12 mouse cellular contexts compared by ENCODE assay signal in the genomic region with DNA sequence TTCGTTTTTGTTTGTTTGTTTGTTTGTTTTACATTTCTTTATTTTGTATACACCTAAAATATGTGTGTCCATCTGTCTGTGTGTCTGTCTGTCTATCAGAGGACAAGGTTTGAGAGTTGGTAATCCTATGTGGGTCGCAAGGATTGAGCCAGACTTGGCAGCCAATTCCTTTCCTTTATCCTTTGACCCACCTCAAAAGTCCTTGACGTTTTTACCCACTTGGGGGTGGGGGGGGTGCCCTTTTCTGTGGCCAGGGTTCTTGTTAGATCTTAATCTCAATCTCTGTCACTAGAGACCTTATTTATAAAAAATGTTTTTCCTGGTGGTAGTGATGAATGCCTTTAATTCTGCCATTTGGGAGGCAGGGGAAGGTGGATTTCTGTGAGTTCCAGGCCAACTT. TPM values are rescaled to one million over a fixed set of nuclear protein-coding genes. Genes with fewer than 3 reads are reported as not detected.
DNase-seq lines count a peak whose midpoint lies in the region; ATAC-seq and TF ChIP-seq lines count a peak whose summit lies in the region.
"Had no signal": no experiment of that assay in that cellular context is flagged by ENCODE, and none has a peak within 500 bp of the region (broad histone marks: within the 10 kb centered on the region; RNA-seq: fewer than 3 reads in every experiment).

No protein-coding gene starts in this region.

- ATAC-seq in cerebellum, adult (ENCODE audit: insufficient number of reproducible peaks, low FRiP score, low TSS enrichment): no peak
- no peak for ATAC-seq in neural tube, embryonic 12.5 days (ENCODE audit: low FRiP score, low read depth)
- ATAC-seq in hindbrain, embryonic 15.5 days (ENCODE audit: low FRiP score, low read depth): no peak
- no peak for ATAC-seq in neural tube, embryonic 14.5 days (ENCODE audit: low read depth)
- no peak for ATAC-seq in liver, postnatal 0 days

- no peaks in the 10 kb centered on the region for H3K36me3 ChIP-seq in neural tube, embryonic 12.5 days
- H3K36me3 ChIP-seq in hindbrain, embryonic 15.5 days: no peaks in the 10 kb centered on the region
- H3K36me3 ChIP-seq in neural tube, embryonic 14.5 days (ENCODE audit: control insufficient read depth, insufficient read depth, low read length): no peaks in the 10 kb centered on the region
- H3K36me3 ChIP-seq in liver, postnatal 0 days (replicated peaks; ENCODE audit: insufficient read depth, low read length): no peaks in the 10 kb centered on the region
- H3K36me3 ChIP-seq: G1E; limb, embryonic 13.5 days had no signal

- TF ChIP-seq CTCF in liver, postnatal 0 days (IDR thresholded peaks at IDR 0.05; ENCODE audit: low read depth): no peak

- no peak overlapping the region for H3K27ac ChIP-seq in neural tube, embryonic 12.5 days
- H3K27ac ChIP-seq in hindbrain, embryonic 15.5 days (replicated peaks): no peak overlapping the region
- H3K27ac ChIP-seq in neural tube, embryonic 14.5 days (ENCODE audit: low read depth, low read length): no peak overlapping the region
- H3K27ac ChIP-seq in liver, postnatal 0 days (ENCODE audit: low read depth): no peak overlapping the region
- H3K27ac ChIP-seq: limb, embryonic 13.5 days had no signal

- peak; percentile 66 for DNase-seq in cerebellum, adult 9-10 months
- DNase-seq in neural tube, embryonic 10.5 days (ENCODE audit: extremely low spot score, low spot score): no peak
- DNase-seq in right cerebral cortex, adult 2 months (ENCODE audit: low spot score in 2 of 2): no peak
- DNase-seq in liver, postnatal 0 days: no peak
- DNase-seq: B cell, adult 2 months; spleen, adult 18-20 months had no signal

- H3K27me3 ChIP-seq in neural tube, embryonic 12.5 days (replicated peaks): no peaks in the 10 kb centered on the region
- no peaks in the 10 kb centered on the region for H3K27me3 ChIP-seq in hindbrain, embryonic 15.5 days
- no peaks in the 10 kb centered on the region for H3K27me3 ChIP-seq in neural tube, embryonic 14.5 days (ENCODE audit: control insufficient read depth, insufficient read depth, low read length)
- no peaks in the 10 kb centered on the region for H3K27me3 ChIP-seq in liver, postnatal 0 days (ENCODE audit: insufficient read depth, low read length)
- H3K27me3 ChIP-seq: limb, embryonic 13.5 days had no signal

- no peak overlapping the region for H3K4me3 ChIP-seq in neural tube, embryonic 12.5 days
- peak overlapping the region; percentile 90; the same call in 1 of the 2 replicates for H3K4me3 ChIP-seq in hindbrain, embryonic 15.5 days
- peak overlapping the region; percentile 78; the same call in 1 of the 2 replicates for H3K4me3 ChIP-seq in neural tube, embryonic 14.5 days (ENCODE audit: low read depth, low read length)
- H3K4me3 ChIP-seq in liver, postnatal 0 days (ENCODE audit: low read depth, low read length): no peak overlapping the region

- H3K4me2 ChIP-seq in neural tube, embryonic 12.5 days (replicated peaks): peak overlapping the region; percentile 71; the same call in 1 of the 2 replicates
- H3K4me2 ChIP-seq in hindbrain, embryonic 15.5 days: peak overlapping the region; percentile 76
- peak overlapping the region; percentile 45 for H3K4me2 ChIP-seq in neural tube, embryonic 14.5 days (ENCODE audit: low read depth, low read length)
- H3K4me2 ChIP-seq in liver, postnatal 0 days (ENCODE audit: low read depth, low read length): no peak overlapping the region

- WGBS in neural tube, embryonic 12.5 days: 42% methylated on average over 3 of the region's 3 CpGs
- 40% methylated on average over 3 of the region's 3 CpGs for WGBS in hindbrain, embryonic 15.5 days
- WGBS in neural tube, embryonic 14.5 days: 46% methylated on average over 3 of the region's 3 CpGs
- WGBS in liver, postnatal 0 days (ENCODE audit: insufficient replicate concordance): 33% methylated on average over 3 of the region's 3 CpGs

- H3K4me1 ChIP-seq in neural tube, embryonic 12.5 days: peaks cover 12% of the 10 kb centered on the region
- peaks cover 15% of the 10 kb centered on the region for H3K4me1 ChIP-seq in hindbrain, embryonic 15.5 days (replicated peaks)
- peaks cover 11% of the 10 kb centered on the region; the same call in 1 of the 2 replicates for H3K4me1 ChIP-seq in neural tube, embryonic 14.5 days (ENCODE audit: control insufficient read depth, insufficient read depth, low read length)
- 0 out of 2 replicates have a peak, but pooled peaks cover 3% of the 10 kb centered on the region for H3K4me1 ChIP-seq in liver, postnatal 0 days (ENCODE audit: insufficient read depth)

- no peaks in the 10 kb centered on the region for H3K9me3 ChIP-seq in neural tube, embryonic 12.5 days
- H3K9me3 ChIP-seq in hindbrain, embryonic 15.5 days: no peaks in the 10 kb centered on the region
- no peaks in the 10 kb centered on the region for H3K9me3 ChIP-seq in neural tube, embryonic 14.5 days (ENCODE audit: control insufficient read depth, low read length)
- H3K9me3 ChIP-seq in liver, postnatal 0 days (ENCODE audit: low read length): no peaks in the 10 kb centered on the region
- H3K9me3 ChIP-seq: G1E; limb, embryonic 13.5 days had no signal

- TF ChIP-seq EP300 in liver, postnatal 0 days (IDR thresholded peaks at IDR 0.05; ENCODE audit: low read depth): no peak

- no peak overlapping the region for H3K9ac ChIP-seq in neural tube, embryonic 12.5 days
- no peak overlapping the region for H3K9ac ChIP-seq in hindbrain, embryonic 15.5 days
- H3K9ac ChIP-seq in neural tube, embryonic 14.5 days (replicated peaks; ENCODE audit: low read depth, low read length): no peak overlapping the region
- no peak overlapping the region for H3K9ac ChIP-seq in liver, postnatal 0 days (replicated peaks)
- H3K9ac ChIP-seq: limb, embryonic 13.5 days had no signal

RNA-seq across cellular contexts. Expression of gene Ptpn4, which starts 0.8 kb away (rescaled TPM):
- polyA plus RNA-seq in neural tube, embryonic 12.5 days (2016; fragmentation: Nextera tagmentation; extraction: Ambion mirVana): 13.0 and 14.4 TPM in 2 replicates
- polyA plus RNA-seq in hindbrain, embryonic 15.5 days (2015; fragmentation: Nextera tagmentation; extraction: Ambion mirVana): 10.0 and 10.9 TPM in 2 replicates
- 18.0 and 19.1 TPM in 2 replicates for polyA plus RNA-seq in neural tube, embryonic 14.5 days (2014; fragmentation: Nextera tagmentation; extraction: Ambion mirVana)
- polyA plus RNA-seq in liver, postnatal 0 days (2015; fragmentation: Nextera tagmentation; extraction: Ambion mirVana): 1.7 and 1.8 TPM in 2 replicates

Comparison
In these comparisons a context has a peak if more than half of its experiments do, and no peak if none do; other contexts are left out.
1. H3K4me3 ChIP-seq: peak in hindbrain, embryonic 15.5 days (single experiment) and neural tube, embryonic 14.5 days (single experiment); none in neural tube, embryonic 12.5 days (single experiment) and liver, postnatal 0 days (single experiment).